Mouse (Mus musculus) c-Kit-negative CD71-positive TER-119-positive erythroid progenitor cells, embryonic 14.5 days (primary cell): ENCODE results near the gene Bub1.

ENCODE experiments used
- DNase-seq: peaks from one replicate; pipeline ENCODE4 v3.0.0-alpha.2; 2013; ENCODE audit warnings: low read depth, low spot score

Bub1 gene

DNA sequence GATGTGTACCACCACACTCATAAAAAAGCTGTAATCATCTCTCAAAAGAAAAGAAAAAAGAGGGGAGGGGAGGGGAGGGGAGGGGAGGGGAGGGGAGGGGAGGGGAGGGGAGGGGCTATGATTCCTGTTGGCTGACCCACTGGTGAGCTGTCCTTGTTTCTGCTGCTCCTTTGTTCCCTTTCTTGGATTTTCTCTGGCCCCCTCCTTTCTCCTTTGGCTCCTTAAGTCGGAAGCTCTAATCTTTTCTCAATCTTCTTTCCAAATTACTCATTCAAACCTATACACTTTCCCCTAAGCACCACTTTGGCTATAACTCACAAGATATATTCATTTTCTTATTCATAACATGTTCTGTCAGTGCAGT, 57.1 kb downstream of the Bub1 start:
- DNase-seq: no peak

GRCm38 (mm10) chr2:127773938-127774577, 57.6 kb downstream of the Bub1 start:
- DNase-seq: peak; percentile 25

DNA sequence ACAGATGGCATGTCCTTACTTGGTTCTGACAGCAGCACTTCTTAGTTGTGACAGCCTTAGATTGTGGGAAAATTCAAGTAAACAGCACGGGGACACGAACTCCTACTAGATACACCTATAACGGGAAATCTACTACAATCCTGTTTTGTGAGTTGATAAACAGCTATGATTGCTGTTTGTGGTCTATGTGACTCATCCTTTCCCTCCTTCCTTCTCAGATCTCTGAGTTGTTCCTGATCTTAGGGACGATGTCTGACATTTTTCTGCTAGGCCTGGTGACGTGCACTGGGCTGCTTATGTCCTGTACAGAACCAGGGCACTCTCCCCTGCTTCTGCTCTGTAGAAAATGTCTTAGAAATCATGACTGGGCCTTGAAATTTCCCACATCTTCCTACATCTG, 70.1 kb downstream of the Bub1 start:
- no peak for DNase-seq

GRCm38 (mm10) chr2:127760429-127761000, 71.2 kb downstream of the Bub1 start:
- no peak for DNase-seq

GRCm38 (mm10) chr2:127760014-127760413, 71.7 kb downstream of the Bub1 start:
- DNase-seq: no peak

DNA sequence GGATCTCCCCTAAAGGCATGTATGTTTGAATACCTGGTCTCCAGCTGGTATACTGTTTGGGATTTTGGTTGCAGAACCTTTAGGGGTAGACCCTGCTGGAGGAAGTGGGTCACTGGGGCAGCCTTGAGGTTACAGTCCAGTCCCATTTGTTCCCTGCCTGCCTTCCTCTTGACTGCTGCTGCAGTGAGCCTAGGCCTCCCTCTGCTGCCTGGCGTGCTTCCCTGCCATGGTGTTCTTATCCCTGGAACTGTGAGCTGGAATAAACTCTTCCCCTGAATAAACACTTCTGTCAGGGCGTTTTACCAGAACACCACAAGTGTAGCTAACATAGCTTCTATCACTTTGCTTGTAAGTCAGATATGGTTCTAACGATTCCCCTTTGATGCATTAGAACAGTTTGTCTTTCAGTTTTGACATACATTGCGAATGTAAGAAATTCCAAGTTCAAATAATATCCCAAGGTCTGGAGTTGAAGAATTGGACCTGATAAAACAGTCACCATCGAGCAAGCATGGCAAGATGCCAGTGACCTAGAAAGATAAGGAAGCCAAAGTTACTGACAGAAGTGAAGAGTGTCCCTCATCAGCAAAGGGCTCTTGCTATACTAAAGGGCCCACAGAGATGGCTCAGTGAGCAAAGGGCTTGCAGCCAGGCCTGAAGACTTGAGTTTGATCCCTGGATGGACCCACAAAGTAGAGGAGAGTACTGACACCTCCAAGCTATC, 72.3 kb downstream of the Bub1 start:
- no peak for DNase-seq

GRCm38 (mm10) chr2:127757171-127757570, 74.5 kb downstream of the Bub1 start:
- no peak for DNase-seq

DNA sequence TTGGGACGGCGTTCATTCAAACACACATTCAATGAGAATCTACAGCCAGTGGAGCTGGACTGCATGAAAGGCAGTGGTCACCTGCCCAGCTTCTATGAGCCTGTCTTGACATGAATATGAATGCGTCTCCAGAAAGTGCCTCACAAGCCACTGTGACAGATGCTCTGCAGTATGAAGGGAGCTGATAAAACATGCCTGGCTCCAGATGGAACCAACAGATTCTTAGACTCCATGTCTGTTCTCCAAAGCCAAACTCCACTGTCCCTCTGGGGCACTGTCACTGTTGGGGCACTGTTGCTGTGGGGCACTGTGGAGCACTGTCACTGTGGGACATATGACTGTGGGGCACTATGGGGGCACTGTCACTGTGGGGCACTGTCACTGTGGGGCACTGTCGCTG, 77.6 kb downstream of the Bub1 start:
- DNase-seq: no peak

- no peak for DNase-seq
These were observed 79.6 kb downstream of the Bub1 start for GRCm38 (mm10) chr2:127751849-127752610.
